Mouse (Mus musculus) cerebellum, adult 2 months (tissue): ENCODE measurements around the gene Bicdl2. TPM values are rescaled to one million over a fixed set of nuclear protein-coding genes. Genes with fewer than 3 reads are reported as not detected.
A peak's percentile ranks its signal among the peaks of the same experiment; 100 is the strongest.

Experiments used
- DNase-seq, 2 experiments: peaks; one replicate each; pipeline ENCODE4 v3.0.0; 2021
- H3K27ac ChIP-seq: fragments of 200-500 bp; 2 replicates; pipeline ENCODE4 v1.5.1; 2012; ENCODE audit warnings: low read length, control low read depth, inconsistent platforms; ENCODE audit not compliant: insufficient read depth
- H3K27me3 ChIP-seq: fragments of 200-500 bp; 2 replicates; pipeline ENCODE4 v1.6.1; 2012; ENCODE audit warnings: inconsistent platforms, mild to moderate bottlenecking, low read length, moderate library complexity; ENCODE audit not compliant: control insufficient read depth, insufficient read depth
- H3K4me1 ChIP-seq: fragments of 200-500 bp; 2 replicates; pipeline ENCODE4 v1.6.1; 2011; ENCODE audit warnings: low read length; ENCODE audit not compliant: control insufficient read depth, insufficient read depth
- H3K4me3 ChIP-seq: fragments of 200-500 bp; replicated peaks from 2 replicates; pipeline ENCODE3; 2011; ENCODE audit warnings: mild to moderate bottlenecking, low read depth, low read length, control low read depth; ENCODE audit not compliant: insufficient read depth
- CTCF ChIP-seq: fragments of 200-500 bp; IDR thresholded peaks from 2 replicates; pipeline ENCODE4 v1.5.1; 2011; ENCODE audit warnings: low read depth, mild to moderate bottlenecking, control low read depth, low read length, moderate library complexity, borderline replicate concordance; ENCODE audit not compliant: insufficient read depth
- POLR2A ChIP-seq: fragments of 200-500 bp; IDR thresholded peaks from 2 replicates; pipeline ENCODE4 v1.6.1; 2011; ENCODE audit warnings: low read length, control low read depth, borderline replicate concordance; ENCODE audit not compliant: insufficient read depth
- WGBS: fragments of 180-500 bp; shearing (Covaris S2); methylation state at CpG from one replicate; pipeline ENCODE4 v1.1.7; 2018; 5-methylcytosine and 5-hydroxymethylcytosine counted together
- polyA plus RNA-seq: library from polyadenylated mRNA; depleted of rRNA; stranded (reverse); fragments of >200 nt; gene quantifications from 2 replicates; pipeline ENCODE4 v1.2.3, GENCODE M21; 2012

The Bicdl2 gene
- polyA plus RNA-seq, 1 experiment: not detected

DNA sequence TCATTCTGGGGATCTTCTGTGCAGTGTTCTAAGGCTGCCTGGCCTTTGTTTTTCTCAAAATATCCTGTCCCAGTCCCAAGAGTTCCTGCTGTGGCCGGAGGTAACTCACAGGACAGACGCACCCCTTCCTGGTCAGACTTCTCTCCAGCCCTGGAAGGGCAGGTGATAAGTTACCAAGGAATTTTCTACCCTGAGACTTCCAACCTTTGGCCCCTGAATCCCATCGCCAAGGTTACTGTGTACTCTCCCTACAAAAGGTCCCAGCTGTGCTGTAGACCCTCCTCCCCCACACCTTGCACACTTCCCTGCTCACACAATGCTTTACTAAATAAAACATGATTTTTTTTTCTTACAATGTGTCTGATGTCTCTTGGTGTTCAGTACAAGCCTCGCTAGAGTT, 21.8 kb downstream of the Bicdl2 start:
- no peak overlapping the region for H3K4me3 ChIP-seq
- no peak overlapping the region for H3K27ac ChIP-seq
- H3K4me1 ChIP-seq: peaks cover 5% of the 10 kb centered on the region; the same call in 1 of the 2 replicates
- H3K27me3 ChIP-seq: no peaks in the 10 kb centered on the region
- WGBS: 71% methylated on average over 4 of the region's 4 CpGs
- no peak for DNase-seq
- TF ChIP-seq POLR2A (no peak), CTCF (no peak)

DNA sequence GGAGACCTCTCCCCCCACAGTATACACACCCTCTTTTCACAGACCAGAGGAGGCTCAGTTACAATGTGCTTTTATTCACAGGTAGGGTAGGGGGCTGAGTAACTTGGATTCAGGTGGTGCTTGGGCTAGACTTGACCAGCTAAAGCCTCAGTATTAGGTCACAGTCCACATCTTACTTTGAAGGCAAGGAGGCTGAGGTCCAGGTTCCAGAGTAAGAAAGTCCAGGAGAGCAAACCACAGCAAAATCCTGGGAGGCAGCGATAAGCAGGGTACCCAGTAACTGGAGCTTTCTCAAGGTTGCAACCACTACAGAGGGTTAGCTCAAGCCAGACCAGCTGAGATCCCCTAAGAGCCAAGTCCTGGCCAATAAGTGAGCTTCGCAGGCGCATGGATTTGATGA, 22.2 kb downstream of the Bicdl2 start:
- 64% methylated on average over 3 of the region's 3 CpGs for WGBS
- Histone ChIP-seq H3K4me1 (peaks cover 5% of the 10 kb centered on the region; the same call in 1 of the 2 replicates), H3K27ac (no peak overlapping the region), H3K27me3 (no peaks in the 10 kb centered on the region), H3K4me3 (no peak overlapping the region)
- TF ChIP-seq POLR2A (no peak), CTCF (no peak)
- DNase-seq: no peak

DNA sequence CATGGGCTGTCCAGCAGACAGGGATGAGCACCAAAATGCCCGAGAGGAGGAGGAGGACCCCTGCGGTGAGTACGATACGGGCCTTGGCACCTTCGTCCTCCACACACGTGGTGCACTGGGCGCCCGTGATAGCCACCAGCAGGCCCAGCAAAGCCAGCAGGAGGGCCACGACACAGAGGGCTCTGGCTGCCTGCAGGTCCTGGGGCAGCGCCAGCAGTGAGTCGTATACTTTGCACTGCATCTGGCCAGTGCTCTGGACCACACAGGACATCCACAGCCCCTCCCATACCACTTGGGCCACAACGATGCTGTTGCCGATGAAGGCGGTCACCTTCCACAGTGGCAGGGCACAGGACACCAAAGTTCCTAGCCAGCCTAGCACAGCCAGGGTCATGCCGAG, 22.9 kb downstream of the Bicdl2 start:
- H3K27ac ChIP-seq: no peak overlapping the region
- no peaks in the 10 kb centered on the region for H3K27me3 ChIP-seq
- DNase-seq: no peak
- TF ChIP-seq POLR2A: no peak
- no peak for TF ChIP-seq CTCF
- 13% methylated on average over 15 of the region's 15 CpGs for WGBS
- peaks cover 5% of the 10 kb centered on the region; the same call in 1 of the 2 replicates for H3K4me1 ChIP-seq
- H3K4me3 ChIP-seq: no peak overlapping the region

DNA sequence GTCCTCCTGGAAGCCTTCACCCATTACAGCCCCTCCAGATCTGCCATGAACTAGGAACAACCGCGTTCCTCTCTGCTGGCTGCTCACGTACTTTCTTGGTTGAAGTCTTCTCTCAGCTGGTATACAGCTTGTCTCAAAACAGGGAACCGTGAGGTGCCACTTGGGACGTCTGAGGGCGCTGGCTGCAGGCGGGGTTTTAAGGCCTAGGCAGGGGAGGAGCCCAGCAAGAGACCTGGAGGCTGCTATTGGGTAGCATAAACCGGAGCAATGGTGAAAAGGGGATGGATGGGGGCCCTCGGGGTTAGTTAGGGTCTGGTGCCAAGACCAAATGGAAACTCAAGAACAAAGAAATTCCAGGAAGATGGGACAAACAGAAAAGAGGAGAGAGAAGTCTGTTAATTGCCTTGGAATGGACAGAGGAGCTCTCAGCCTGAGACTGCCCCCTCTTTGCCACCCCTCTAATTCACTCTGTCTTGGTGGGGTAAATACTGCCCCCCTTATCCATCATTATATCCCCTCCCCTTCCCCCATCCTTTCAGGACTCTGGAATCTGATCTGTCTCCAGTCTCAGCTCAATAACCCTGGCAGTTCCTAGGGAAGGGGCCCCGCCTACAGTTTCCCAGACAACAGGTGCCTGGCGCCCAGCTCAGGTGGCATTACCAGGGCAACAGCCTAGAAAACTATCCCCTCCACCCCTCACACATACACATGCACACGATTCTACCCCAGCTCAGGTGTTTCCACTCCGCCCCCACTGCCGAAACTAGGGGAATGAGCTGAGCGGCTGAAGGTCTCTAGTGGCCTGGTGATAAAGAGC, 23.8 kb downstream of the Bicdl2 start, which contains the start of gene Cldn9:
Cldn9 (minus strand) TSS at position 171 of the 817 bp plus-strand sequence.
- Histone ChIP-seq H3K4me3 (no peak within 1 kb of the TSS), H3K27ac (no peak within 1 kb of the TSS), H3K27me3 (no peaks in the 10 kb centered on the region), H3K4me1 (peaks cover 5% of the 10 kb centered on the region; the same call in 1 of the 2 replicates)
- WGBS: 54% methylated on average over 15 of the region's 15 CpGs
- no peak for DNase-seq
- no peak for TF ChIP-seq POLR2A
- no peak for TF ChIP-seq CTCF

DNA sequence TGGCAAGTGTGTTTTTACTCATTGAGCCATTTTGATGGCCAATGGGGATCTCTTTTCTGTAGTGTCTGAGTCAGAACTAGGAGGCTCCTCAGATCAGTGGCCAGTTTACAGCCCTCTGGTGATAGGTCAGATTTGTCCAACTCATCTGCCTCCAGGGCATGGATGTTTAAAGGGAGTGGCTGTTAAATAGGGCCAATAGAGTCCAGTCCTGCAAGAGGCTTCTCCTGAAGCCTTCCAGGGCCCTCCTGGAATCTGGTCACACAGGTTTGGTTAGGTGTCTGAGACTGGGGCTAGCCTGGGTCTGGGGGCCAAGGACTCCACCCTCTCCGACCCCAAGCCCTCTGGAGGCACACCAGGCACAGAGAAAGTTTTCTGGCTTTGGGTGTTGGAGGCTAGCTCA, 34.2 kb downstream of the Bicdl2 start:
- no peak overlapping the region for H3K27ac ChIP-seq
- no peak overlapping the region for H3K4me3 ChIP-seq
- 78% methylated on average over 1 of the region's 1 CpGs for WGBS
- no peak for TF ChIP-seq POLR2A
- no peak for TF ChIP-seq CTCF
- H3K4me1 ChIP-seq: no peaks in the 10 kb centered on the region; the same call in 1 of the 2 replicates
- DNase-seq: no peak
- H3K27me3 ChIP-seq: no peaks in the 10 kb centered on the region

DNA sequence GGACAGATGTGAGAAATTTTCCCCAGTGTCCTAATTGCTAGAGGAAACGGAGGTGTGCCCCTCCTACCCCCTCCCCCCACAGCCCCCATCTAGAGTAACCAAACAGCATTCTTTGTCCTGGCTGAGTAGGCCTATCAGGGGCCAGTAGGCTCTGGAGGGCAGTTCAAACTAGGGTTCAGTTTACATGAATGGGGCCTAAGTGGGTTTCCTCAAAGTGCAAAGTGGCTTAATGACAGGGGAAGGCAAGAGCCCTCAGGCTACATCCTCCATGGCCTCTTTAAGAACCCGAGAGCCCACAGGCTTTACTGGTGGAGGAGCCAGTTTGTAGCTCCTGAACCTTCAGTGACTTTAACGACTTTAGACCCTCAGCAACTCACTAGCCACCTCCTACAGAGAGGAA, 35.5 kb downstream of the Bicdl2 start:
- WGBS: 58% methylated on average over 3 of the region's 3 CpGs
- Histone ChIP-seq H3K4me1 (no peaks in the 10 kb centered on the region; the same call in 1 of the 2 replicates), H3K4me3 (no peak overlapping the region), H3K27me3 (no peaks in the 10 kb centered on the region), H3K27ac (no peak overlapping the region)
- TF ChIP-seq POLR2A (no peak), CTCF (no peak)
- DNase-seq: no peak

DNA sequence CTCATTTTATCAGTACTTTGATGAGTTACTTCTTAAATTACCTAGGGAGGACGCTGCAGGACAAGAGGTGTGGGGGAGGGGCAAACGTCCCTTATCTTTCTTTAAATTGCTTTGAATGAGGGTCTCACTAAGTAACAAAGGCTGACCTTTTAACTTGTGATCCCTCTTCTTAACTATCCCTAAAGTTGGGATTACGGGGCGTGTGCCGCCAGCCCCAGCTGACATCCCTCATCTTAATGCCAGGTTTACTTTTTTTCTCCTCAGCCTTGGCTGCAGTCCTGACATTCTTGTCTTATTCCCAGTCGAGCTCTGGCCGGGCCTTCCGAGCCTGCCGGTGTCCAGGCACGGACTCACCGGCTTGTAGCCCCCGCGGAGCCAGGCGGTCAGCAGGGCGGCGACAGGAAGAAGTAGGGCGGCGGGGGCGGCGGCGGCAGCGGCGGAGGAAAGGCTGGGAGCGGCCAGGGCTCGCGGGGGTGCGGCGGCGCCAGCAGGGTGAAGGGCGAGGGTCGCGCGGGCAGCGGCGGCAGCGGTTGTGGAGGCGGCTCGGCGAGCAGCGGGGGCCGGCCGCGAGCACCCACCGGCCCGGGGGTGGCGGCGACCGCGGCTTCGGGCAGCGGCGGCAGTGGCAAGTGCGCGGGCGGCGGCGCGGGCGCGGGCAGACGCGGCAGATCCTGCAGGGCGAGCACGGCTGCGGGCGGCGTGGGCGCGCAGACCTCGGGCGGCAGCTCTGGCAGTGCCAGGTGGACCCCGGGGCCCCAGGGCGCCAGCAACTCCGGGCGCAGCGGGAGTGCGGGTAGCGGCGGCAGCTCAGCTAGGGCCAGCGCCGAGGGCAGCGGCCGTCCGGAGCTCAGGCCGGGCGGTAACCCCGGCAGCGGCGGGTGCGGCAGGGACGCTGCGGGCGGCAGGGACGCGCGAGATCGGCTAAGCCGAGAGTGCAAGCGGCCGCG, 39.1 kb downstream of the Bicdl2 start:
- Histone ChIP-seq H3K4me3 (peak overlapping the region; percentile 56), H3K27ac (peak overlapping the region; percentile 91), H3K4me1 (no peaks in the 10 kb centered on the region; the same call in 1 of the 2 replicates), H3K27me3 (no peaks in the 10 kb centered on the region)
- WGBS: under 1% methylated on average over 97 of the region's 101 CpGs
- TF ChIP-seq POLR2A (no peak), CTCF (no peak)
- peak; percentile 73 to 74 for DNase-seq
